In genomic region chr1:194851242-194852064, GRCm38 (mm10) we compare ENCODE assay signal across 19 mouse cellular contexts.
DNase-seq lines count a peak whose midpoint lies in the region; ATAC-seq and TF ChIP-seq lines count a peak whose summit lies in the region.
"Had no signal": no experiment of that assay in that cellular context is flagged by ENCODE, and none has a peak within 500 bp of the region (broad histone marks: within the 10 kb centered on the region; RNA-seq: fewer than 3 reads in every experiment).

No protein-coding gene starts in this region.

- 82% methylated on average over 4 of the region's 4 CpGs for WGBS in heart, postnatal 0 days
- WGBS in heart, embryonic 11.5 days (ENCODE audit: insufficient replicate concordance) = 78% methylated on average over 4 of the region's 4 CpGs
- 34% methylated on average over 4 of the region's 4 CpGs for WGBS in forebrain, embryonic 14.5 days
- 69% methylated on average over 4 of the region's 4 CpGs for WGBS in midbrain, embryonic 14.5 days
- WGBS in intestine, embryonic 16.5 days = 77% methylated on average over 4 of the region's 4 CpGs

- H3K36me3 ChIP-seq in heart, postnatal 0 days (replicated peaks; ENCODE audit: control insufficient read depth, insufficient read depth, low read length) = no peaks in the 10 kb centered on the region
- H3K36me3 ChIP-seq in heart, embryonic 11.5 days (ENCODE audit: control insufficient read depth, insufficient read depth, low read length) = no peaks in the 10 kb centered on the region
- H3K36me3 ChIP-seq in forebrain, embryonic 14.5 days (ENCODE audit: control insufficient read depth, insufficient read depth, low read length) = no peaks in the 10 kb centered on the region
- H3K36me3 ChIP-seq in midbrain, embryonic 14.5 days (ENCODE audit: control insufficient read depth, insufficient read depth, low read length) = no peaks in the 10 kb centered on the region
- no peaks in the 10 kb centered on the region for H3K36me3 ChIP-seq in intestine, embryonic 16.5 days (ENCODE audit: control insufficient read depth, insufficient read depth, low read length)
- H3K36me3 ChIP-seq: heart, embryonic 12.5 days; limb, embryonic 12.5 days; liver, embryonic 13.5 days; neural tube, embryonic 15.5 days had no signal

- TF ChIP-seq CTCF in heart, postnatal 0 days (IDR thresholded peaks at IDR 0.05; ENCODE audit: low read depth) = no peak
- TF ChIP-seq CTCF in brain, embryonic 14.5 days (IDR thresholded peaks at IDR 0.05; ENCODE audit: borderline replicate concordance, extremely low read depth, insufficient read depth, insufficient read length) = no peak

- H3K9ac ChIP-seq in heart, postnatal 0 days (replicated peaks; ENCODE audit: low read depth, low read length) = no peak overlapping the region
- no peak overlapping the region for H3K9ac ChIP-seq in heart, embryonic 11.5 days (ENCODE audit: low read depth, low read length)
- H3K9ac ChIP-seq in forebrain, embryonic 14.5 days (ENCODE audit: low read length) = no peak overlapping the region
- H3K9ac ChIP-seq in midbrain, embryonic 14.5 days (replicated peaks; ENCODE audit: low read length) = no peak overlapping the region
- no peak overlapping the region for H3K9ac ChIP-seq in intestine, embryonic 16.5 days (ENCODE audit: low read depth, low read length)
- H3K9ac ChIP-seq: heart, embryonic 12.5 days; limb, embryonic 12.5 days; liver, embryonic 13.5 days; neural tube, embryonic 15.5 days had no signal

- no peaks in the 10 kb centered on the region for H3K27me3 ChIP-seq in heart, postnatal 0 days (ENCODE audit: control insufficient read depth, insufficient read depth, low read length)
- no peaks in the 10 kb centered on the region for H3K27me3 ChIP-seq in heart, embryonic 11.5 days (ENCODE audit: control insufficient read depth, insufficient read depth, low read length)
- H3K27me3 ChIP-seq in forebrain, embryonic 14.5 days (replicated peaks; ENCODE audit: control insufficient read depth, insufficient read depth, low read length) = no peaks in the 10 kb centered on the region
- no peaks in the 10 kb centered on the region for H3K27me3 ChIP-seq in midbrain, embryonic 14.5 days (ENCODE audit: control insufficient read depth, insufficient read depth, low read length)
- no peaks in the 10 kb centered on the region for H3K27me3 ChIP-seq in intestine, embryonic 16.5 days (replicated peaks; ENCODE audit: control insufficient read depth, insufficient read depth, low read length)
- H3K27me3 ChIP-seq: heart, embryonic 12.5 days; liver, embryonic 13.5 days; neural tube, embryonic 15.5 days had no signal

- no peak for DNase-seq in heart, postnatal 0 days (ENCODE audit: low spot score)
- peak; percentile 76 for DNase-seq in brain, embryonic 14.5 days (ENCODE audit: low read depth)
- DNase-seq in forebrain, embryonic 14.5 days (ENCODE audit: low spot score) = peak; percentile 59
- peak; percentile 27 for DNase-seq in midbrain, embryonic 14.5 days
- DNase-seq in lung, adult 18-20 months = no peak
- no peak for DNase-seq in adrenal gland, postnatal 36 days
- DNase-seq: cerebellum, postnatal 25 days; kidney, adult 2 months; kidney, postnatal 36 days; layer of hippocampus, adult 9-11 months; liver, embryonic 13.5 days; thymus, postnatal 4 days had no signal

- no peak for TF ChIP-seq EP300 in heart, postnatal 0 days (IDR thresholded peaks at IDR 0.05; ENCODE audit: low read depth)

- peaks cover 17% of the 10 kb centered on the region; the same call in 1 of the 2 replicates for H3K4me1 ChIP-seq in heart, postnatal 0 days (ENCODE audit: control insufficient read depth, insufficient read depth)
- H3K4me1 ChIP-seq in heart, embryonic 11.5 days (ENCODE audit: control insufficient read depth, insufficient read depth, low read length) = no peaks in the 10 kb centered on the region; the same call in 1 of the 2 replicates
- H3K4me1 ChIP-seq in forebrain, embryonic 14.5 days (ENCODE audit: control insufficient read depth, insufficient read depth, low read length) = peaks cover 7% of the 10 kb centered on the region
- no peaks in the 10 kb centered on the region for H3K4me1 ChIP-seq in midbrain, embryonic 14.5 days (ENCODE audit: control insufficient read depth, insufficient read depth, low read length)
- H3K4me1 ChIP-seq in intestine, embryonic 16.5 days (ENCODE audit: control insufficient read depth, insufficient read depth, low read length) = no peaks in the 10 kb centered on the region
- H3K4me1 ChIP-seq: limb, embryonic 12.5 days; liver, embryonic 13.5 days had no signal

- ATAC-seq in heart, postnatal 0 days (ENCODE audit: insufficient read depth, low read depth) = no peak
- ATAC-seq in heart, embryonic 11.5 days (replicated peaks; ENCODE audit: insufficient number of reproducible peaks, low FRiP score, low TSS enrichment) = no peak
- peak; percentile 86 for ATAC-seq in forebrain, embryonic 14.5 days
- ATAC-seq in midbrain, embryonic 14.5 days (ENCODE audit: low FRiP score, low TSS enrichment) = no peak
- ATAC-seq in intestine, embryonic 16.5 days = no peak
- ATAC-seq: lung, postnatal 0 days had no signal

- no peak for TF ChIP-seq POLR2A in brain, embryonic 14.5 days (IDR thresholded peaks at IDR 0.05; ENCODE audit: borderline replicate concordance, extremely low read depth, insufficient read depth, insufficient read length, poor library complexity, severe bottlenecking)

- H3K9me3 ChIP-seq in heart, postnatal 0 days (replicated peaks; ENCODE audit: control insufficient read depth, low read length) = no peaks in the 10 kb centered on the region
- no peaks in the 10 kb centered on the region for H3K9me3 ChIP-seq in heart, embryonic 11.5 days (replicated peaks; ENCODE audit: control insufficient read depth, low read length)
- no peaks in the 10 kb centered on the region for H3K9me3 ChIP-seq in forebrain, embryonic 14.5 days (replicated peaks; ENCODE audit: control insufficient read depth, low read length)
- H3K9me3 ChIP-seq in midbrain, embryonic 14.5 days (ENCODE audit: control insufficient read depth, low read length) = no peaks in the 10 kb centered on the region
- H3K9me3 ChIP-seq in intestine, embryonic 16.5 days (ENCODE audit: control insufficient read depth, low read length) = no peaks in the 10 kb centered on the region
- H3K9me3 ChIP-seq: heart, embryonic 12.5 days; limb, embryonic 12.5 days; liver, embryonic 13.5 days; neural tube, embryonic 15.5 days had no signal

- H3K4me2 ChIP-seq in heart, postnatal 0 days (ENCODE audit: low read depth, low read length) = no peak overlapping the region
- H3K4me2 ChIP-seq in heart, embryonic 11.5 days = no peak overlapping the region
- no peak overlapping the region for H3K4me2 ChIP-seq in forebrain, embryonic 14.5 days (ENCODE audit: low read length)
- H3K4me2 ChIP-seq in midbrain, embryonic 14.5 days (ENCODE audit: low read length) = no peak overlapping the region
- H3K4me2 ChIP-seq in intestine, embryonic 16.5 days (ENCODE audit: low read depth, low read length) = no peak overlapping the region
- H3K4me2 ChIP-seq: heart, embryonic 12.5 days; limb, embryonic 12.5 days; liver, embryonic 13.5 days; neural tube, embryonic 15.5 days had no signal

- H3K4me3 ChIP-seq in heart, postnatal 0 days (ENCODE audit: low read depth, low read length) = no peak overlapping the region
- no peak overlapping the region for H3K4me3 ChIP-seq in heart, embryonic 11.5 days (ENCODE audit: low read depth, low read length)
- H3K4me3 ChIP-seq in forebrain, embryonic 14.5 days (ENCODE audit: low read depth, low read length) = no peak overlapping the region
- no peak overlapping the region for H3K4me3 ChIP-seq in midbrain, embryonic 14.5 days (replicated peaks; ENCODE audit: low read depth, low read length)
- no peak overlapping the region for H3K4me3 ChIP-seq in intestine, embryonic 16.5 days (ENCODE audit: low read length)
- H3K4me3 ChIP-seq: heart, embryonic 12.5 days; limb, embryonic 12.5 days; liver, embryonic 13.5 days; myocyte; neural tube, embryonic 15.5 days had no signal

- peak overlapping the region; percentile 34; the same call in 1 of the 2 replicates for H3K27ac ChIP-seq in heart, postnatal 0 days (ENCODE audit: low read depth)
- H3K27ac ChIP-seq in heart, embryonic 11.5 days (ENCODE audit: low read depth, low read length) = no peak overlapping the region
- H3K27ac ChIP-seq in forebrain, embryonic 14.5 days (ENCODE audit: low read depth, low read length) = peak overlapping the region; percentile 15; the same call in 1 of the 2 replicates
- peak overlapping the region; percentile 26; the same call in 1 of the 2 replicates for H3K27ac ChIP-seq in midbrain, embryonic 14.5 days (replicated peaks; ENCODE audit: low read depth, low read length)
- H3K27ac ChIP-seq in intestine, embryonic 16.5 days (ENCODE audit: low read length) = no peak overlapping the region
- H3K27ac ChIP-seq: limb, embryonic 12.5 days; liver, embryonic 13.5 days; neural tube, embryonic 15.5 days had no signal

Comparison
In these comparisons a context has a peak if more than half of its experiments do, and no peak if none do; other contexts are left out.
1. H3K27ac ChIP-seq: peak in heart, postnatal 0 days (single experiment), forebrain, embryonic 14.5 days (single experiment) and midbrain, embryonic 14.5 days (single experiment); none in heart, embryonic 11.5 days (single experiment) and intestine, embryonic 16.5 days (single experiment).
2. DNase-seq: peak in brain, embryonic 14.5 days (single experiment), forebrain, embryonic 14.5 days (single experiment) and midbrain, embryonic 14.5 days (single experiment); none in heart, postnatal 0 days (single experiment), lung, adult 18-20 months (0 of 2) and adrenal gland, postnatal 36 days (0 of 2).